Mouse (Mus musculus) lung, adult 2 months (tissue): ENCODE measurements around the gene Tatdn2.

ENCODE experiments used
- CTCF ChIP-seq: fragments of 200-500 bp; IDR thresholded peaks from 2 replicates; pipeline ENCODE4 v1.5.1; 2011; ENCODE audit warnings: mild to moderate bottlenecking, low read length, control low read depth; ENCODE audit not compliant: insufficient read depth
- POLR2A ChIP-seq: fragments of 200-500 bp; IDR thresholded peaks from 2 replicates; pipeline ENCODE4 v1.6.1; 2011; ENCODE audit warnings: low read depth, mild to moderate bottlenecking, control low read depth, low read length, borderline replicate concordance; ENCODE audit errors: extremely low read depth

DNA sequence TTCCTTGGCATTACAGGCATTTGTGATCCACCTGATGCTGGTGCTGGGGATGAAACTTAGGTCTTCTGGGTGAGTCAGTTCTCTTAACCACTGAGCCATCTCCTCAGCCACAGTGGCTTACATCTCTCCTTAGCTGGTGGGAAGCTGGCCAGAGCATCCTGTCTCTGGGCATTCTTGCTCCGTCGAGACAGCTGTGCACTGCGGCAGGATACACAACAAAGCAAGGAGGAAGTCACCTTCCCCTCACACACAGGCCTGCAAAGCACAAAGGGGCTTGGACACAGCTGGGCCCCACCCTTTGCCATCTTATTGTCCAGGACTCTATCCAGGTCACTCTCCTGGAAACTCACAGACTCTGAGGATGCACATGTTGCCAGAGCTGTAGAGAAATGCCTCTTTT is 38.6 kb upstream of the Tatdn2 start:
- no peak for TF ChIP-seq CTCF
- TF ChIP-seq POLR2A, result no peak
